In the genomic region with DNA sequence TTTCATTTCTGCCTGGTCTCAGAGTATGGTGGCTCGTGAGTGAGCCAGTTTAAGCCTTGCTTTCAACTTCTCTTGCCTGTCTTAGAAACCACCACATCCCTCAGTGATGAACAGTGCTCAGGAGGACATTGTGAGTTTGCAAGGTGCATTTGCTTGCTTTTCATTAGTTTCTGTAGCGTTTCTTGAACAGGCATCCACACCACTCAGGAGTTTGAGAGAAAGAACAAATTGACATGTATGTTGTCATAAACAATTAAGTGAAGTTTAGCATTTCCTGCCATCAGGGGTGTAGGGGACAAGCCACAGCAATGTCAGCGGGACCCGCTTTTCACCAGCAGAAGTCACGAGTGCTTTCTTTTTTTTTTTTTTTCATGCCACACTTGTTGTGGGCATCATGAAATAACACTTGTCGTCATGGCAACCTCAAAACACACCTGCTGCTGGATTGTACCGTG, we compare ENCODE assay signal across 13 mouse cellular contexts. TPM values are rescaled to one million over a fixed set of nuclear protein-coding genes. Genes with fewer than 3 reads are reported as not detected.
DNase-seq lines count a peak whose midpoint lies in the region; ATAC-seq and TF ChIP-seq lines count a peak whose summit lies in the region.
"Had no signal": no experiment of that assay in that cellular context is flagged by ENCODE, and none has a peak within 500 bp of the region (broad histone marks: within the 10 kb centered on the region; RNA-seq: fewer than 3 reads in every experiment).

No protein-coding gene starts in this region.

- H3K4me2 ChIP-seq in lung, postnatal 0 days (replicated peaks; ENCODE audit: low read depth, low read length), result no peak overlapping the region
- H3K4me2 ChIP-seq: heart, embryonic 15.5 days had no signal

- no peak for ATAC-seq in lung, postnatal 0 days
- ATAC-seq: intestine, embryonic 16.5 days had no signal

- H3K9me3 ChIP-seq in lung, postnatal 0 days (ENCODE audit: low read length), result no peaks in the 10 kb centered on the region
- H3K9me3 ChIP-seq: heart, embryonic 15.5 days had no signal

- no peak for TF ChIP-seq CTCF in lung, postnatal 0 days (IDR thresholded peaks at IDR 0.05)

- no peak overlapping the region for H3K9ac ChIP-seq in lung, postnatal 0 days (replicated peaks; ENCODE audit: low read depth)
- H3K9ac ChIP-seq: heart, embryonic 15.5 days had no signal

- no peak overlapping the region for H3K27ac ChIP-seq in lung, postnatal 0 days (ENCODE audit: low read length)

- H3K4me1 ChIP-seq in lung, postnatal 0 days (ENCODE audit: insufficient read depth, low read depth, low read length), result peaks cover 6% of the 10 kb centered on the region; the same call in 1 of the 2 replicates

- TF ChIP-seq EP300 in lung, postnatal 0 days (IDR thresholded peaks at IDR 0.05), result no peak

- no peaks in the 10 kb centered on the region for H3K36me3 ChIP-seq in lung, postnatal 0 days (ENCODE audit: insufficient read depth, low read length)
- H3K36me3 ChIP-seq: heart, embryonic 15.5 days had no signal

- 78% methylated on average over 7 of the region's 7 CpGs for WGBS in lung, postnatal 0 days

- no peaks in the 10 kb centered on the region for H3K27me3 ChIP-seq in lung, postnatal 0 days (replicated peaks; ENCODE audit: insufficient read depth, low read length)
- H3K27me3 ChIP-seq: heart, embryonic 15.5 days had no signal

- no peak overlapping the region for H3K4me3 ChIP-seq in lung, postnatal 0 days (ENCODE audit: low read depth, low read length)
- H3K4me3 ChIP-seq: heart, embryonic 15.5 days had no signal

- DNase-seq in lung, postnatal 25 days (ENCODE audit: low spot score), result peak; percentile 40
- no peak for DNase-seq in lung, postnatal 0 days (ENCODE audit: low spot score)
- peak; percentile 76 to 80 for DNase-seq in CD8-positive naive resting alpha-beta T cell, adult 2 months (ENCODE audit: low read depth in 2 of 2, low spot score in 2 of 2)
- DNase-seq in naive thymus-derived CD4-positive, alpha-beta T cell, adult 2 months (ENCODE audit: low read depth), result peak; percentile 94
- peak; percentile 76 for DNase-seq in thymus, postnatal 14 days
- DNase-seq in cerebellum, adult 9-10 months, result no peak
- no peak for DNase-seq in right cerebral cortex, postnatal 25 days
- no peak for DNase-seq in gastrocnemius, adult 8-10 months (ENCODE audit: low spot score in 2 of 2)
- DNase-seq: cerebellum, postnatal 36 days; kidney, postnatal 10 days; lung, adult 2 months had no signal

RNA-seq across cellular contexts. Expression of a gene that starts 31.2 kb away (rescaled TPM):
- 16.2 and 19.2 TPM in 2 replicates for polyA plus RNA-seq in lung, postnatal 0 days (2015; fragmentation: Nextera tagmentation; extraction: Ambion mirVana)
- 1 to 10 TPM; 5.3 to 6.1 (median 5.8) TPM for total RNA-seq in gastrocnemius, adult 8-10 months (2022)

Comparison
In these comparisons a context has a peak if more than half of its experiments do, and no peak if none do; other contexts are left out.
1. DNase-seq: peak in lung, postnatal 25 days (single experiment), CD8-positive naive resting alpha-beta T cell, adult 2 months (2 of 2), naive thymus-derived CD4-positive, alpha-beta T cell, adult 2 months (single experiment) and thymus, postnatal 14 days (single experiment); none in lung, postnatal 0 days (single experiment), cerebellum, adult 9-10 months (single experiment), right cerebral cortex, postnatal 25 days (single experiment) and gastrocnemius, adult 8-10 months (0 of 2).